Mouse (Mus musculus): ENCODE measurements at regions not wholly inside any gene's neighbourhood (a gene's known extent, or its start where the extent isn't known, plus 50 kb on each side); places are given as distances from the start of the nearest gene placed in this dataset.

GRCm38 (mm10) chr5:64591792-64592191, 211.4 kb upstream of the Klf3 start:
- 0 out of 2 replicates have a peak, but pooled peaks have one; percentile 9 for TF ChIP-seq GATA1 (IDR thresholded peaks at IDR 0.05; ENCODE audit: low read length)
- no peak for TF ChIP-seq TAL1 (IDR thresholded peaks at IDR 0.05; ENCODE audit: low read length)

All from erythroblast, embryonic 14.5 days (primary cell).